In genomic region chr12:84640253-84640652, GRCm38 (mm10) we compare ENCODE assay signal across 27 mouse cellular contexts. TPM values are rescaled to one million over a fixed set of nuclear protein-coding genes. Genes with fewer than 3 reads are reported as not detected.
DNase-seq lines count a peak whose midpoint lies in the region; ATAC-seq and TF ChIP-seq lines count a peak whose summit lies in the region.
"Had no signal": no experiment of that assay in that cellular context is flagged by ENCODE, and none has a peak within 500 bp of the region (broad histone marks: within the 10 kb centered on the region; RNA-seq: fewer than 3 reads in every experiment).

No protein-coding gene starts in this region.

- no peak for TF ChIP-seq POLR2A in ES-Bruce4 (IDR thresholded peaks at IDR 0.05; ENCODE audit: insufficient read depth, low read length)

- no peak overlapping the region for H3K4me2 ChIP-seq in midbrain, embryonic 14.5 days (ENCODE audit: low read length)
- no peak overlapping the region for H3K4me2 ChIP-seq in midbrain, embryonic 13.5 days (replicated peaks)
- H3K4me2 ChIP-seq: forebrain, embryonic 13.5 days; heart, embryonic 11.5 days; hindbrain, embryonic 12.5 days; hindbrain, embryonic 15.5 days had no signal

- no peak overlapping the region for H3K9ac ChIP-seq in midbrain, embryonic 14.5 days (replicated peaks; ENCODE audit: low read length)
- H3K9ac ChIP-seq in midbrain, embryonic 13.5 days (replicated peaks) = no peak overlapping the region
- no peak overlapping the region for H3K9ac ChIP-seq in ES-Bruce4 (ENCODE audit: low read depth, poor library complexity, severe bottlenecking)
- H3K9ac ChIP-seq: forebrain, embryonic 13.5 days; hindbrain, embryonic 12.5 days; hindbrain, embryonic 15.5 days had no signal

- TF ChIP-seq EP300 in ES-Bruce4 (IDR thresholded peaks at IDR 0.05; ENCODE audit: insufficient read depth, low read depth, low read length) = no peak

- H3K27me3 ChIP-seq in midbrain, embryonic 14.5 days (ENCODE audit: control insufficient read depth, insufficient read depth, low read length) = peaks cover 29% of the 10 kb centered on the region
- H3K27me3 ChIP-seq in midbrain, embryonic 13.5 days = peaks cover 50% of the 10 kb centered on the region
- 0 out of 2 replicates have a peak, but pooled peaks cover 5% of the 10 kb centered on the region for H3K27me3 ChIP-seq in ES-Bruce4 (ENCODE audit: control insufficient read depth, insufficient read depth, low read length, poor library complexity, severe bottlenecking)

- 13% methylated on average over 6 of the region's 6 CpGs for WGBS in midbrain, embryonic 14.5 days
- 8% methylated on average over 6 of the region's 6 CpGs for WGBS in midbrain, embryonic 13.5 days

- TF ChIP-seq CTCF in ES-Bruce4 (IDR thresholded peaks at IDR 0.05; ENCODE audit: low read depth, low read length) = no peak

- DNase-seq in midbrain, embryonic 14.5 days = peak; percentile 13
- peak; percentile 59 for DNase-seq in R1 (ENCODE audit: low read depth, low spot score)
- peak; percentile 19 for DNase-seq in retina, postnatal 7 days (ENCODE audit: low read depth, low spot score)
- no peak for DNase-seq in thymus, postnatal 25 days
- DNase-seq in thymus, postnatal 4 days = no peak
- DNase-seq: adrenal gland, adult 2 months; adrenal gland, postnatal 25 days; B cell, adult 2 months; cerebellum, adult 18-20 months; cerebellum, adult 9-10 months; cerebellum, postnatal 14 days; gastrocnemius, postnatal 10 days; gastrocnemius, postnatal 36 days; heart, adult 11 months had no signal

- H3K36me3 ChIP-seq in midbrain, embryonic 14.5 days (ENCODE audit: control insufficient read depth, insufficient read depth, low read length) = no peaks in the 10 kb centered on the region
- no peaks in the 10 kb centered on the region for H3K36me3 ChIP-seq in midbrain, embryonic 13.5 days
- no peaks in the 10 kb centered on the region for H3K36me3 ChIP-seq in ES-Bruce4 (ENCODE audit: control insufficient read depth, insufficient read depth, low read length, poor library complexity, severe bottlenecking)
- H3K36me3 ChIP-seq: forebrain, embryonic 10.5 days; hindbrain, embryonic 12.5 days; hindbrain, embryonic 15.5 days had no signal

- H3K4me3 ChIP-seq in midbrain, embryonic 14.5 days (replicated peaks; ENCODE audit: low read depth, low read length) = no peak overlapping the region
- H3K4me3 ChIP-seq in midbrain, embryonic 13.5 days (replicated peaks) = no peak overlapping the region
- peak overlapping the region; percentile 15; the same call in 1 of the 2 replicates for H3K4me3 ChIP-seq in ES-Bruce4 (ENCODE audit: low read depth, low read length)
- H3K4me3 ChIP-seq: forebrain, embryonic 10.5 days; forebrain, embryonic 13.5 days; hindbrain, embryonic 12.5 days; hindbrain, embryonic 15.5 days had no signal

- H3K27ac ChIP-seq in midbrain, embryonic 14.5 days (replicated peaks; ENCODE audit: low read depth, low read length) = no peak overlapping the region
- H3K27ac ChIP-seq in midbrain, embryonic 13.5 days = no peak overlapping the region
- H3K27ac ChIP-seq in ES-Bruce4 (ENCODE audit: insufficient read depth, low read length) = no peak overlapping the region
- H3K27ac ChIP-seq: forebrain, embryonic 10.5 days; forebrain, embryonic 13.5 days; hindbrain, embryonic 12.5 days; hindbrain, embryonic 15.5 days had no signal

- no peaks in the 10 kb centered on the region for H3K9me3 ChIP-seq in midbrain, embryonic 14.5 days (ENCODE audit: control insufficient read depth, low read length)
- H3K9me3 ChIP-seq in midbrain, embryonic 13.5 days = no peaks in the 10 kb centered on the region
- no peaks in the 10 kb centered on the region for H3K9me3 ChIP-seq in ES-Bruce4 (replicated peaks; ENCODE audit: control insufficient read depth, insufficient read depth, low read length, poor library complexity, severe bottlenecking)
- H3K9me3 ChIP-seq: forebrain, embryonic 10.5 days; forebrain, embryonic 13.5 days; hindbrain, embryonic 12.5 days; hindbrain, embryonic 15.5 days had no signal

- H3K4me1 ChIP-seq in midbrain, embryonic 14.5 days (ENCODE audit: control insufficient read depth, insufficient read depth, low read length) = no peaks in the 10 kb centered on the region
- no peaks in the 10 kb centered on the region for H3K4me1 ChIP-seq in midbrain, embryonic 13.5 days (replicated peaks)
- H3K4me1 ChIP-seq in ES-Bruce4 (ENCODE audit: control insufficient read depth, insufficient read depth, low read length) = peaks cover 2% of the 10 kb centered on the region
- H3K4me1 ChIP-seq: forebrain, embryonic 13.5 days; hindbrain, embryonic 12.5 days; hindbrain, embryonic 15.5 days had no signal

- ATAC-seq in midbrain, embryonic 14.5 days (ENCODE audit: low FRiP score, low TSS enrichment) = no peak
- no peak for ATAC-seq in midbrain, embryonic 13.5 days
- ATAC-seq: forebrain, embryonic 13.5 days; forebrain, embryonic 16.5 days had no signal

RNA-seq across cellular contexts. Expression of gene Vrtn, which starts 0.6 kb away (rescaled TPM):
- polyA plus RNA-seq in midbrain, embryonic 14.5 days (2014; fragmentation: Nextera tagmentation; extraction: Ambion mirVana) = 0.32 TPM in 1 of 2 replicates, not detected in the other
- polyA plus RNA-seq in midbrain, embryonic 13.5 days (2015; fragmentation: Nextera tagmentation; extraction: Ambion mirVana) = not detected in 2 replicates
- 3.7 and 3.8 TPM in 2 replicates for polyA plus RNA-seq in ES-Bruce4 (2011; ENCODE audit: insufficient read depth, insufficient read length, low read depth, missing spikeins)
- polyA plus RNA-seq: adrenal gland, adult 2 months; embryonic facial prominence, embryonic 11.5 days; embryonic facial prominence, embryonic 14.5 days; forebrain, embryonic 10.5 days; forebrain, embryonic 13.5 days; heart, embryonic 11.5 days; heart, embryonic 14.5 days; heart, postnatal 0 days; hindbrain, embryonic 12.5 days; intestine, embryonic 14.5 days had no signal

RNA-seq across cellular contexts. Expression of gene Abcd4, which starts 23.0 kb away (rescaled TPM):
- polyA plus RNA-seq in midbrain, embryonic 14.5 days (2014; fragmentation: Nextera tagmentation; extraction: Ambion mirVana) = 8.6 and 8.7 TPM in 2 replicates
- 12.8 and 13.9 TPM in 2 replicates for polyA plus RNA-seq in midbrain, embryonic 13.5 days (2015; fragmentation: Nextera tagmentation; extraction: Ambion mirVana)
- 20.8 and 20.9 TPM in 2 replicates for polyA plus RNA-seq in ES-Bruce4 (2011; ENCODE audit: insufficient read depth, insufficient read length, low read depth, missing spikeins)

RNA-seq across cellular contexts. Expression of gene Syndig1l, which starts 58.4 kb away (rescaled TPM):
- 8.4 and 10.5 TPM in 2 replicates for polyA plus RNA-seq in midbrain, embryonic 14.5 days (2014; fragmentation: Nextera tagmentation; extraction: Ambion mirVana)
- polyA plus RNA-seq in midbrain, embryonic 13.5 days (2015; fragmentation: Nextera tagmentation; extraction: Ambion mirVana) = 2.9 and 3.6 TPM in 2 replicates
- polyA plus RNA-seq in ES-Bruce4 (2011; ENCODE audit: insufficient read depth, insufficient read length, low read depth, missing spikeins) = 0.67 TPM in 1 of 2 replicates, not detected in the other
- polyA plus RNA-seq: adrenal gland, adult 2 months; embryonic facial prominence, embryonic 11.5 days; heart, embryonic 11.5 days; heart, embryonic 14.5 days; heart, postnatal 0 days had no signal

Comparison
In these comparisons a context has a peak if more than half of its experiments do, and no peak if none do; other contexts are left out.
1. DNase-seq: peak in midbrain, embryonic 14.5 days (single experiment), R1 (single experiment) and retina, postnatal 7 days (single experiment); none in thymus, postnatal 25 days (single experiment) and thymus, postnatal 4 days (single experiment).